ENCODE assay signal across 17 mouse cellular contexts in the genomic region with DNA sequence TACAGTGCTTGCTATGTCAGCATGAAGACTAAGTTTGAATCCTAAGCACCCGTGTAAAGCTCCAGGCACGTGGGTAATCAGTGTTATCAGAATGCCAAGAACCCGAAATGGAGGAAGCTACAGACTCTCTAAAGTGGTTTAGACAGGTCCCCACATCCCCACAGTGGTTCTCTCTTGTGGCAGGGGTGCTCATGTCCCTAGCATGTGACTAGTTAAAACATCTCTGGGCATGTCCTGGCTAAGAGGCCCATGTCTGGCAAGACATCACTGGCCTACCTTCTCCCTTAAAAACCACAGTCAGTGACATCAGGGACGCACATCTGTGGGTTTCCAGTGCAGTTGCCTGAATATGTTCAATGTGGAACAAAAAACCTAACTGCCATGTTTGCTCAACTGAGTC.
DNase-seq lines count a peak whose midpoint lies in the region; ATAC-seq and TF ChIP-seq lines count a peak whose summit lies in the region.
"Had no signal": no experiment of that assay in that cellular context is flagged by ENCODE, and none has a peak within 500 bp of the region (broad histone marks: within the 10 kb centered on the region; RNA-seq: fewer than 3 reads in every experiment).

No protein-coding gene starts in this region.

- no peak for ATAC-seq in kidney, embryonic 15.5 days (replicated peaks; ENCODE audit: low FRiP score)
- ATAC-seq in hindbrain, embryonic 12.5 days (ENCODE audit: low FRiP score), result no peak
- ATAC-seq: forebrain, embryonic 16.5 days; intestine, embryonic 15.5 days; midbrain, embryonic 15.5 days had no signal

- no peak overlapping the region for H3K9ac ChIP-seq in kidney, embryonic 15.5 days
- no peak overlapping the region for H3K9ac ChIP-seq in hindbrain, embryonic 12.5 days
- H3K9ac ChIP-seq: intestine, embryonic 15.5 days; limb, embryonic 12.5 days; liver, embryonic 14.5 days; midbrain, embryonic 15.5 days; neural tube, embryonic 12.5 days had no signal

- H3K4me2 ChIP-seq in kidney, embryonic 15.5 days, result no peak overlapping the region
- no peak overlapping the region for H3K4me2 ChIP-seq in hindbrain, embryonic 12.5 days (replicated peaks)
- H3K4me2 ChIP-seq: intestine, embryonic 15.5 days; limb, embryonic 12.5 days; midbrain, embryonic 15.5 days; neural tube, embryonic 12.5 days had no signal

- H3K27me3 ChIP-seq in heart, embryonic 10.5 days (ENCODE audit: insufficient read depth, poor library complexity, severe bottlenecking), result no peaks in the 10 kb centered on the region
- no peaks in the 10 kb centered on the region for H3K27me3 ChIP-seq in kidney, embryonic 15.5 days
- no peaks in the 10 kb centered on the region for H3K27me3 ChIP-seq in hindbrain, embryonic 12.5 days
- H3K27me3 ChIP-seq: intestine, embryonic 15.5 days; limb, embryonic 12.5 days; midbrain, embryonic 15.5 days; neural tube, embryonic 12.5 days had no signal

- peak overlapping the region; percentile 37 for H3K27ac ChIP-seq in heart, embryonic 10.5 days
- H3K27ac ChIP-seq in kidney, embryonic 15.5 days, result peak overlapping the region; percentile 77
- H3K27ac ChIP-seq in embryonic fibroblast, embryonic 13.5 days (ENCODE audit: insufficient read depth, low read length), result peak overlapping the region; percentile 85
- no peak overlapping the region for H3K27ac ChIP-seq in hindbrain, embryonic 12.5 days
- H3K27ac ChIP-seq: embryonic facial prominence, embryonic 10.5 days; intestine, embryonic 15.5 days; limb, embryonic 12.5 days; liver, embryonic 14.5 days; midbrain, embryonic 15.5 days; neural tube, embryonic 12.5 days had no signal

- peaks cover 17% of the 10 kb centered on the region for H3K36me3 ChIP-seq in heart, embryonic 10.5 days
- H3K36me3 ChIP-seq in kidney, embryonic 15.5 days, result peaks cover 39% of the 10 kb centered on the region
- H3K36me3 ChIP-seq in hindbrain, embryonic 12.5 days, result peaks cover 19% of the 10 kb centered on the region
- H3K36me3 ChIP-seq: midbrain, embryonic 15.5 days had no signal

- DNase-seq in heart, embryonic 10.5 days (ENCODE audit: low spot score), result no peak
- no peak for DNase-seq in heart, postnatal 10 days
- DNase-seq in kidney, postnatal 4 days, result no peak
- peak; percentile 67 for DNase-seq in 416B (ENCODE audit: low read depth)
- DNase-seq in testis, postnatal 10 days (ENCODE audit: low spot score), result no peak
- DNase-seq: adrenal gland, postnatal 25 days; cerebellum, postnatal 10 days had no signal

- no peak for TF ChIP-seq CTCF in embryonic fibroblast, embryonic 13.5 days (IDR thresholded peaks at IDR 0.05; ENCODE audit: borderline replicate concordance, insufficient read depth, low read length)

- H3K9me3 ChIP-seq in heart, embryonic 10.5 days, result no peaks in the 10 kb centered on the region
- H3K9me3 ChIP-seq in kidney, embryonic 15.5 days (replicated peaks), result no peaks in the 10 kb centered on the region
- H3K9me3 ChIP-seq in hindbrain, embryonic 12.5 days (replicated peaks), result no peaks in the 10 kb centered on the region
- H3K9me3 ChIP-seq: embryonic facial prominence, embryonic 10.5 days; intestine, embryonic 15.5 days; limb, embryonic 12.5 days; midbrain, embryonic 15.5 days; neural tube, embryonic 12.5 days had no signal

- intact Hi-C loops in heart, postnatal 10 days (cut with DNase I), result no loop called here

- H3K4me3 ChIP-seq in heart, embryonic 10.5 days, result no peak overlapping the region
- H3K4me3 ChIP-seq in kidney, embryonic 15.5 days (replicated peaks), result no peak overlapping the region
- no peak overlapping the region for H3K4me3 ChIP-seq in embryonic fibroblast, embryonic 13.5 days (ENCODE audit: insufficient read depth, low read length)
- no peak overlapping the region for H3K4me3 ChIP-seq in hindbrain, embryonic 12.5 days
- H3K4me3 ChIP-seq: embryonic facial prominence, embryonic 10.5 days; intestine, embryonic 15.5 days; limb, embryonic 12.5 days; midbrain, embryonic 15.5 days; neural tube, embryonic 12.5 days had no signal

- WGBS in heart, embryonic 10.5 days, result 57% methylated on average over 4 of the region's 4 CpGs
- 78% methylated on average over 4 of the region's 4 CpGs for WGBS in kidney, embryonic 15.5 days
- WGBS in hindbrain, embryonic 12.5 days, result 89% methylated on average over 4 of the region's 4 CpGs

- H3K4me1 ChIP-seq in heart, embryonic 10.5 days, result peaks cover 52% of the 10 kb centered on the region
- peaks cover 22% of the 10 kb centered on the region for H3K4me1 ChIP-seq in kidney, embryonic 15.5 days
- peaks cover 14% of the 10 kb centered on the region for H3K4me1 ChIP-seq in embryonic fibroblast, embryonic 13.5 days (ENCODE audit: control insufficient read depth, insufficient read depth, low read length)
- H3K4me1 ChIP-seq in hindbrain, embryonic 12.5 days, result peaks cover 3% of the 10 kb centered on the region
- H3K4me1 ChIP-seq: midbrain, embryonic 15.5 days had no signal

- TF ChIP-seq POLR2A in embryonic fibroblast, embryonic 13.5 days (IDR thresholded peaks at IDR 0.05; ENCODE audit: low read depth, low read length), result no peak
